Mouse (Mus musculus) lung, postnatal 10 days (tissue): Measurements from ENCODE around the gene Slc35c2.

Source experiments
- DNase-seq: peaks from one replicate; pipeline ENCODE4 v3.0.0; 2021

Slc35c2 gene

DNA sequence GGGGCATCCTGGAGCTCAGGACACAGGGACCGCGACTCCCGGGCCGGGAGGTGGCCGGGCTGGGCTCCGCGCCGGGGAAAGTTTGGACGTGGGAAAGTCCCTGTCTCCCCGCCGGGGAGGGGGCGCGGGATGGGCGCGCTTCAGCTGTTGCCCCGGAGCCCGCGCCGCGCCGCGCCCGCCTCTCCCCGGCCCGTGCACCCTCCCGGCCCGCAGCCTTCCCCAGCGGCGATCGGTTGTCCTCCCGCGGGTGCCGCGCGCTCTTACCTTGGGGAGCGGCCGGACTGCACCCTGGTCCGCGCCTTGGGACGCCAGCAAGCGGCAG lies 53.4 kb downstream of the Slc35c2 start:
- peak; percentile 29 for DNase-seq

DNA sequence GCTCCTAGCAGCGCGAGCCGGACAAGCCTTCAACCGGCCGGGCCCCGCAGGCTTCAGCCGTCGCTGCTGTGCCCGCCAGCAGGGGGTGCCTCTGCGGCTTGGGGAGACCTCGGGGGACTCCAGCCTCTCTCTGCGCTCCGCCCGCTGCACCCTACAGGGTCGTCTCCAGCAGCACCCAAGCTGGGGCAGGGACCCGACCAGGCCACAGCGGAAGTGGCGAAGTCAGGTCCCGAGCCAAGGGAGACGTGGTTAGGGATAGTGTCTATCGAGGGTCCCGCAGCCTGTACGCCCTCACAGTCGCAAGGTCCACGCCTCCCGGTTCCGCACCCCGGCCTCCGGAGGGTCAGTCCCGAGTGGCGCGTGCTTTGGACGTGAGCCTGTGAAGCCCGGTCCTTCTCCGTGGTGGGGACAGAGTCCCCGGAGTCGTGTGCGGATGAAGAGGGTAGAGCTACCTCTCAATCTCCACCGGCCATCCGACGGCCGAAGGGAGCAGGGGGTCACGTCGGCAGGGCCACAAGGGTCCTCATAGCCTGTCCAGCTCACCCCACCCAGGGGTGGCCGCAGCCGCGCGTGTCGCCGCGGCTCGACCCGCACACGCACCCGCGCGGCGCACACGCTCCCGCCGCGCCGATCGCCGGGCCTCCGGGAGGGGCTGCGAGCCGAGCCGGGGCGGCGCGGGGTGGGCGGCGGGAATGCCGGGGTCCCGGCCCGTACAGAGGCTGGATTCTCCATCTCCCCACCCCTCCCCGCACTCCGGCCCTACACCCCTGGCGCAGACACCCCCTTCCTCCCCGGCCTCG lies 54.0 kb downstream of the Slc35c2 start:
- DNase-seq = peak; percentile 80

DNA sequence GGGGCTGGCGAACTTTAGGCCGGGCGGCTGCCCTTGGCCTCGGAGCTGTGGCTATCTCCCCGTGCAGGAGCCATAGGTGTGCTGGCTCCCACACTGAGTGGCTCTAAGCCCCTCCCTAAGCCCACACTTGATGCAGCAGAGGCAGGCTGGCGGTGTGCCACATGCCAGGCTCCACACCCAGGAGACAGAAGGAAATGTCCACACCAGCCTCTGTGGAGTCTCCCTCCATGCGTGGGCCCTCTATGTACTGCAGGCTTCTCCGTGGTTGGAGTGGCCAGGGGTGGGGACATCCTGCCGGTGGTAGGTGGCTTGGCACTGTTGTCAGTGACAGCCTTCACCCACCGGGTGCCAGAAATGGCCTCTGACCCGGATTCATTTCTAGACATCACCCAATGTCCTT lies 58.6 kb downstream of the Slc35c2 start:
- DNase-seq = no peak
